Mouse (Mus musculus): ENCODE measurements around the gene Pomgnt2. TPM values are rescaled to one million over a fixed set of nuclear protein-coding genes. Genes with fewer than 3 reads are reported as not detected.

The Pomgnt2 gene
- polyA plus RNA-seq, 1 experiment: 7.6 TPM

DNA sequence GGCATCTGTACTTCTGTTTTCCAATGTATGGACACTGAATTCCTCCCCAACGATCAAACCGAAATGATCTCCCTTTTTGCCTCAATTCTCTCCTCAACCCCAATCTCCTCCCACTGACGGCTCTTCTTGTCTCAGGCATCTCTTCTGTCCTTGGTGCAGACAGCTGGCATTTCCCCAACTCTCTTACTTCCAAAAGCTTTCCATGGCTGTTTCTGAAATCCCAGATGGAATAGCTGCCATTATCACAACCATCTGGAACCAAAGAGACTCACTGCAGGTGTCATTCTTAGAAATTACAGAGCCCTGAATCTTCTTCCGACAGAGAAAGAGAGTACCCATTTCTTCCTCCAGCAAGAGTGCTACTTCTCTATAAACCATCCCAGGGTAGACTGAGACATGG lies 62.1 kb downstream of the Pomgnt2 start:
- TF ChIP-seq POLR2A (IDR thresholded peaks at IDR 0.05; ENCODE audit: low read depth, low read length) (no peak), CTCF (IDR thresholded peaks at IDR 0.05; ENCODE audit: borderline replicate concordance, insufficient read depth, low read length) (no peak)
- Histone ChIP-seq H3K4me3 (ENCODE audit: insufficient read depth, low read length) (no peak overlapping the region), H3K4me1 (ENCODE audit: control insufficient read depth, insufficient read depth, low read length) (no peaks in the 10 kb centered on the region), H3K27ac (ENCODE audit: insufficient read depth, low read length) (no peak overlapping the region)

Other genes starting within 250 kb of the Pomgnt2 start
- 30.4 and 36.6 TPM in 2 replicates for gene Zfp651, start 237.8 kb downstream of the Pomgnt2 start, polyA plus RNA-seq (2011; ENCODE audit: insufficient read length, low read depth, missing spikeins)
- gene Klhl40, start 219.5 kb downstream of the Pomgnt2 start, polyA plus RNA-seq (2011; ENCODE audit: insufficient read length, low read depth, missing spikeins): not detected in 2 replicates
- not detected in 2 replicates for gene Hhatl, start 204.6 kb downstream of the Pomgnt2 start, polyA plus RNA-seq (2011; ENCODE audit: insufficient read length, low read depth, missing spikeins)
- not detected in 2 replicates for gene Ccdc13, start 157.6 kb downstream of the Pomgnt2 start, polyA plus RNA-seq (2011; ENCODE audit: insufficient read length, low read depth, missing spikeins)
- 96.1 and 101 TPM in 2 replicates for gene Higd1a, start 138.7 kb downstream of the Pomgnt2 start, polyA plus RNA-seq (2011; ENCODE audit: insufficient read length, low read depth, missing spikeins)
- gene Ackr2, start 98.8 kb downstream of the Pomgnt2 start, polyA plus RNA-seq (2011; ENCODE audit: insufficient read length, low read depth, missing spikeins): not detected in 2 replicates
- not detected in 2 replicates for gene Cyp8b1, start 80.8 kb downstream of the Pomgnt2 start, polyA plus RNA-seq (2011; ENCODE audit: insufficient read length, low read depth, missing spikeins)
- 0.98 TPM in 1 of 2 replicates, not detected in the other for gene Fam198a, start 46.1 kb downstream of the Pomgnt2 start, polyA plus RNA-seq (2011; ENCODE audit: insufficient read length, low read depth, missing spikeins)
- gene Snrk, start 120.2 kb upstream of the Pomgnt2 start, polyA plus RNA-seq (2011; ENCODE audit: insufficient read length, low read depth, missing spikeins): 48.8 and 51.2 TPM in 2 replicates